Mouse (Mus musculus) olfactory bulb, adult 2 months (tissue): ENCODE results near the gene Efna5.

Experiments
- CTCF ChIP-seq: fragments of 200-500 bp; IDR thresholded peaks from 2 replicates; pipeline ENCODE4 v1.5.1; 2012; ENCODE audit warnings: low read depth, mild to moderate bottlenecking, low read length, moderate library complexity; ENCODE audit not compliant: insufficient read depth
- POLR2A ChIP-seq: fragments of 200-500 bp; IDR thresholded peaks from 2 replicates; pipeline ENCODE4 v1.6.1; 2012; ENCODE audit warnings: mild to moderate bottlenecking, low read depth, low read length, moderate library complexity; ENCODE audit not compliant: insufficient read depth

DNA sequence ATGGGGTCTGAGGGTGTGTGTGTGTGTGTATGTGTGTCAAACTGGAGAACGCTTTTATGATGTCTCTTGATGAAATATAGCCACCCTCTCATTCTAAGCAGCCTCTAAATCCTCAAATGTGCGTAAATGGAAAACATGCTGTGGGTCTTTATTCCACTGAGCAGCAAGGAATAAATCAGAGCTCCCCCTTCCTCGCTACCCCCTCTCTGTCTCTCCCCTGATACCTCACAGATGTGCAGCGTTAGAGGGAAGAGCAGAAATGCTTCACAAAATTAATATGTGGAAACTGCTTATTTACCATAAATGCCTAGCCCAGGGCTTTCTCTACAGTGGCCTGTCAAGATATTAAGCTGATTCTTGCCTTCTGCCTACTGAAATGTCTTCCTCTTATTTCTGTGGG lies 313.1 kb downstream of the Efna5 start:
- TF ChIP-seq POLR2A, result no peak
- TF ChIP-seq CTCF, result no peak
